Mouse (Mus musculus) ovary, adult 18-20 months (tissue): ENCODE results near the gene Gm42906.

Experiments
- DNase-seq: peaks from one replicate; pipeline ENCODE4 v3.0.0; 2022; ENCODE audit warnings: low spot score, mixed read lengths

Gm42906 gene

GRCm38 (mm10) chr5:151428113-151428756 lies at the start of gene Gm42906:
Gene Gm42906, minus strand, starts transcription at chr5:151428163.
- DNase-seq: no peak

- no peak for DNase-seq
Observed at GRCm38 (mm10) chr5:151445695-151446094, 17.7 kb upstream of the Gm42906 start.

DNA sequence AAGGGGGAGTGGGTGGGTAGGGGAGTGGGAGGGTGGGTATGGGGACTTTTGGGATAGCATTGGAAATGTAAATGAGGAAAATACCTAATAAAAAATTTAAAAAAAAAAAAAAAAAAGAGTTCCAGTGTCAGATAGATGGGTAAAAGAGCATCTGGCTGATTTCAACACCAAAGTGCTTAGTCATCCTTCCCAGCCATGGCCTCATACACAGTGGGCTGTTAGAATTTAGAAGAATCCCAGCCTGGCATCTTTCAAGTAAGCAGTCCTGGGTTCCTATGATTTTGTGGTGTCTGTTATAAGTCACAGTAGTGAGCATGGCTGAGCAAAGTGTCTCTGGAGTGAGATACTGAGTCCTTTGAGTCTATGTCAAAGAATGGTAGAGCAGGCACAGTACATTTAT lies 7.1 kb upstream of the Gm42906 start:
- no peak for DNase-seq

GRCm38 (mm10) chr5:151426466-151426865 lies 1.5 kb downstream of the Gm42906 start:
- no peak for DNase-seq

DNA sequence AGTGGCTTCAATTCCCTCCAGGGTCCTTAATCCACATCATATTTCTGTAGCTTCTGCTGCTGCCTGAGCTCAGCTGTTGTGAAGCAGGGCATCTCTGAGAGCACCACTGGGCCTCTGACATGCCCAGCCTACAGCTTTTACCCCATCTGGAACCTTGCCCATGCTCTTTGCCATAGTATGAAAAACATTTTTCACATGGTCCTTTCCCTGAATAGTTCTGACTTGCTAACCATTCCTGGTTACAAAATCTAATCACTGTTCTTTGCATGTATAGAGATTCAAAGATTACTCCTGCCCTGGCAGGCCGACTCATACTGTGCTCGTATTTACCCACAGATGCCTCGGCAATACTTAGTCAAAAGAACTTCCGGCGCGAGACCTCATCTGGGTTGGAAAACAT lies 5.3 kb downstream of the Gm42906 start:
- no peak for DNase-seq

- no peak for DNase-seq
Observed at GRCm38 (mm10) chr5:151421859-151422258, 6.1 kb downstream of the Gm42906 start.

DNA sequence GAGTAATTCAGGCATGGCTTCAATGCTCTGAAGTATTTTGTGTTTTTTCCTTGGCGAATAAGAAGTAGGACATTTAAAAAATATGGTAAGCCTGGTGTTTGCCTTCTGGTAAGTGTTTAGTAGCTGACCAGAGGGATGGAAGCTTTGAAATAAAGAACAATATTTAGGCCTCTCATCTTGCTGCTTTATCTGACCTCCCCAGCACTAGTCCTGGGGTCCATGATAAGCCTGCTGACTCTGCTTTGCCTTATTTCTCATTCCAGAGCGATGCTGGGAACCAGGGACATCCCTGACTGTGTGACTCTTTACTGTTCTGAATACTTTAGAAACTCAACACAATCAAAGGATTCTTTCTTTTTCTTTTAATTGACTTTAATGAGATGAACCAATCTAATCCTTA lies 9.4 kb downstream of the Gm42906 start:
- no peak for DNase-seq

GRCm38 (mm10) chr5:151417421-151418038 lies 10.4 kb downstream of the Gm42906 start:
- DNase-seq: no peak

GRCm38 (mm10) chr5:151416988-151417387 lies 11.0 kb downstream of the Gm42906 start:
- no peak for DNase-seq

- no peak for DNase-seq
Observed at GRCm38 (mm10) chr5:151413617-151414016, 14.3 kb downstream of the Gm42906 start.

- DNase-seq: no peak
Observed at GRCm38 (mm10) chr5:151412666-151413463, 15.1 kb downstream of the Gm42906 start.

DNA sequence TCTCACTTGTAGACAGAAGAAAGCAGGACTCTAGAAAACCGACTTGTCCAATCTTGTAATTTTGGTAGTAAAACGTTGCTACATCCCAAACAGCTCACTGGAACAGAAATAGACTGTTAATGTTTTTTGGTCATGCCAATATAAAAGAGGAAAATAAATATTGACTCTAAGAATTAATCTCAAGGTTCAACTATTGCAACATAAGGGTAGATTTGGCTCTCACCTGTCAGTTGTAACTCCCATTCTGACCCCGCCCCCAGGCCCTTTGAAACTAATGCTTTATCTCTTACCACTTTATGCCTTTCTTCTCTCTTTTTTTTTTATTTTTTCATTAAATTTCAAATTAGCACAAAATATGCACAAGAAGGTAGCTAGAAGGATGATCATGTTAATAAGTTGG lies 18.0 kb downstream of the Gm42906 start:
- DNase-seq: no peak

- no peak for DNase-seq
Observed at GRCm38 (mm10) chr5:151409282-151409681, 18.7 kb downstream of the Gm42906 start.

DNA sequence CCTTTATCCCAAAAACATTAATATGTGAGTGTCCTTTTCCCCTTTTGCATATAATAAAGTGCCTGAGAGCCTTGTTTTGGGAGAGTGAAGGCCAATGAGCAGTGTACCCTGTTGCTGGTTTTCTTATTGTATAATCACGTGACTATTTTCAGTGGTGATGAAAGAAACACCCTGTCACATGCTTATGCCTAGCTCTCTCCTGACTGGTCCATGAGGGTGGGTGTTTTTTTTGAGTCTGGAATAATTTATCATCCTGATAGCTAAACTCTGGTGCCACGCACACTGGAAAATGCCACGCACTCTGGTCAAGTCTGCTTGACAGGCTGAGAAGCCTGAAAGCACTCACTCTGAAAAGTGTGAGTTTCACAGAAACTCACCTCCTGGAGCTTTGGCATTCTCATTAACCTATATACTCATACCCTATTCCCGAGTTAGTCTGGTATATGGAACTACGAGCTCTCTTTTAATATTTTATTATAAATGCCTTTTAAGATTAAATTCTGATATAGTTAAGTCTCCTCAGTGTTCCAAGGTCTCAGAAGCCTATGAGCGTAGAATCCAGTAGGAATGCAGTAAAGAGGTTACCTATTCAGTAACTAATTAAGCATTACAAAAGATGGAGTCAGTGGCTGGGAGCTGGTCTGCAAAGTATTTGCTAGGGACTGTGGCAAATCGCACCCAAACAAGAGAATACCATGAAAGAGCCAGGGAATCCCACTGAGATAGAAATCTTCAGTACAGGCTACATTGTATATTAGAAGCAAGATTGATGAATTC lies 19.7 kb downstream of the Gm42906 start:
- DNase-seq: no peak

- DNase-seq: no peak
Observed at GRCm38 (mm10) chr5:151407493-151407892, 20.5 kb downstream of the Gm42906 start.

GRCm38 (mm10) chr5:151406276-151406675 lies 21.7 kb downstream of the Gm42906 start:
- no peak for DNase-seq

DNA sequence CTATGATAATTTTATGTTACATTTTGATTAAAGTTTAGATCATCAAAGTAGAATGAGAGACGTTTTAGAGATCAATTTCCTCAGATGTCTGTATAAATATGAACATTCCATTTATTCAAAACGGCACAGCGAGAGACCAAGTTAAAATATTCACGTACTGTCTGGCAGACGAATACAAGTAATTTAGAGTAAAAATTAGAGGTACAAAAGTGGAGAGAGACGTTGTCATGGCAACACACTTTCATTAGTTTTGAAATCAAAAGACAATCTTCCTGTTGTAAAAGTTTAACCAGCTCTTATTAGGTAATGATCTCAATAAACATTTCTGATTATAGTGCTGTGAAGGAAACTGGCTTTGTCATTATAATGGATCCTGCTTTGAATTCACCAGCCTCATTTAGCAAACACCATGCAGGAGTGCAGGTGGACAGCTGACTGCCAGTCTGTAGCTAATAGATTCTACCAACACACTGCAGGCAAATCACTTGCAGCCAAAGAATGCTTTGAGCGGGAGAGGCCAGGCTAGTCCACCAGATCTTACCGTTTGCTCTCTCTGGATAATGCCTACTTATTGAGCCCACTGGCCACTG lies 22.6 kb downstream of the Gm42906 start:
- DNase-seq: no peak

GRCm38 (mm10) chr5:151403586-151403985 lies 24.4 kb downstream of the Gm42906 start:
- no peak for DNase-seq

- no peak for DNase-seq
Observed at GRCm38 (mm10) chr5:151400557-151400944, 27.4 kb downstream of the Gm42906 start.

DNA sequence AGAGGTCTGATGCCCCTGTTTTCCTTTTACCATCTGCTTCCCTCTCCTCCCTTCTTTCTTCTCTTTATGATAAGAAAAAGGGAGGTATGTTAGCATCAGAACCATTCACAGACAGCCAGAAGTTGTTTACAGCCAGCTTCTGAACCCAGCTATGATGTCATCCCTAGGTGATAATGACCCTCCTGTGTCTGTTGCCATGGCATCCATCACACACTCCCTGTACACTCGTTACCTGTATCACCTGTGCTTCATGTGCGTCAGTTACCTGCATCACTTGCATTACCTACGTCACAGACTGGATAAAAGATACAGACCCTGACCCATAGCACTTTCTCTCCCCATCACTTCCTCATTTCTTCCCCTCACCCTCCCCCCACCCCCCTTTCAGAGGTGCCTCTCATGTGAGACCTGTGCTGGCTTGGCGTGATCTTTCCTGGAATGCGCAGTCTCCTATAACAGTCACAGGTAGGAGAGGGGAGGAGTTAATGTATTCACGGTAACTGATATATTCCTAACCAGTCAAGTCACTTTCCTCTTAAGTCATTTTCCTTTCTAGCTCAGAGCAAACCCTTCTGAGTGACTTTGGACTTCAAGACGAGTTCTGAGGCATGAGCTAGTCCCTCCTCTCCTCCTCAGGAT lies 27.9 kb downstream of the Gm42906 start:
- DNase-seq: no peak

DNA sequence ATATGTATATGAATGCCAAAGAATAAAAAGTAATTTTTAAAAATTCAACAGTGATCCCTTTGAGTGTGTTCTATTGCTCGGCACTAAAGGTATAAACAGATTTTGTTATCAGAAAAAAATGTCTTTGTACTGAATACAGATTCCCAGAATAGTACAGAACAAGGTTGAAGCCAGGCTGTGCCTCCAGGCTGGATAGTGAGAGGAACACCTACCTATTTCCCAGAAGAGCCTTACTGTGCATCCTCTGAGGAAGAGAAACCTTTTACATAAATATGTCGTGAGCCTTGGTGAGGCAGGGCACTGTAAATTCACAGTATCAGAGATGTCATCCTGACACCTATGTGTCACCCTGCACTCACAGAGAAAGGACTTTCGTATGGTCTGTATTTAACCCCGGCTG lies 31.8 kb downstream of the Gm42906 start:
- no peak for DNase-seq

GRCm38 (mm10) chr5:151394690-151395089 lies 33.3 kb downstream of the Gm42906 start:
- DNase-seq: no peak
